Mouse (Mus musculus) midbrain, embryonic 12.5 days (tissue): Measurements from ENCODE around the gene Zcchc12. TPM values are rescaled to one million over a fixed set of nuclear protein-coding genes. Genes with fewer than 3 reads are reported as not detected.

Source experiments
- ATAC-seq: fragments of 200-750 bp; cut with Nextera tagmentation; 2 replicates; pipeline ENCODE4 v1.8.0; 2017; ENCODE audit warnings: low read depth, moderate TSS enrichment, moderate library complexity; ENCODE audit not compliant: low FRiP score
- H3K27ac ChIP-seq: fragments of 300-500 bp; sonication (generic); replicated peaks from 2 replicates; pipeline ENCODE4 v1.5.1; 2016; ENCODE audit warnings: mild to moderate bottlenecking
- H3K27me3 ChIP-seq: fragments of 300-500 bp; sonication (generic); 2 replicates; pipeline ENCODE4 v1.6.1; 2016; ENCODE audit warnings: mild to moderate bottlenecking
- H3K36me3 ChIP-seq: fragments of 300-500 bp; sonication (generic); 2 replicates; pipeline ENCODE4 v1.6.1; 2016
- H3K4me1 ChIP-seq: fragments of 300-500 bp; sonication (generic); 2 replicates; pipeline ENCODE4 v1.6.1; 2016
- H3K4me2 ChIP-seq: fragments of 300-500 bp; sonication (generic); replicated peaks from 2 replicates; pipeline ENCODE4 v1.6.1; 2016; ENCODE audit warnings: mild to moderate bottlenecking, moderate library complexity
- H3K4me3 ChIP-seq: fragments of 300-500 bp; sonication (generic); 2 replicates; pipeline ENCODE4 v1.5.1; 2016; ENCODE audit warnings: mild to moderate bottlenecking
- H3K9ac ChIP-seq: fragments of 300-500 bp; sonication (generic); replicated peaks from 2 replicates; pipeline ENCODE4 v1.6.1; 2016; ENCODE audit warnings: mild to moderate bottlenecking, moderate library complexity
- H3K9me3 ChIP-seq: fragments of 300-500 bp; sonication (generic); 2 replicates; pipeline ENCODE4 v1.6.1; 2016; ENCODE audit warnings: mild to moderate bottlenecking
- WGBS: fragments of 180-500 bp; shearing (Covaris S2); methylation state at CpG from one replicate; pipeline ENCODE4 v1.1.7; 2016; 5-methylcytosine and 5-hydroxymethylcytosine counted together
- polyA plus RNA-seq: library from polyadenylated mRNA; unstranded; fragments of >200 nt; fragmentation: Nextera tagmentation; extraction: Ambion mirVana; gene quantifications from 2 replicates; pipeline ENCODE4 v1.2.1, GENCODE M21; 2016

The Zcchc12 gene
- polyA plus RNA-seq, 1 experiment from 2014 or later, result 84.1 TPM

DNA sequence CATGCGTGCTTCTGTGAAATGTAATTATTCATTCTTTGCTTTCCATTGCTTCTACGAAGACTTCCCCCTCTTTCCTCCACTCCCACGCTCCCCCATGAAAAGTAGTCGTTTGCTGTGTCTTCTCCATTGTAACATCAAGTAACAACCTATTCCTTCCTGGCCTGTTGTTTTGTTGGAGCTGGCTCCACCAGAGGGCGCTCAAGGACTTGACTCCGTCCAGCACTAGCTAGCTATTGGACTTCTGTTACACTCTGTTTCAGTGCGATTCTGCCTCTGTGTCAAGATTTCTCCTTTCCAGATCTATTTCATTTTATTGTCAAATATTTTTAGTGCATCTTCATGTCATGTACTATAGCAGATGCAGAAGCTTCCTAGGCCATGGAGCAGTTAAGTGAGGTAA, 30.1 kb downstream of the Zcchc12 start:
- H3K27me3 ChIP-seq, result no peaks in the 10 kb centered on the region
- H3K36me3 ChIP-seq, result no peaks in the 10 kb centered on the region
- WGBS, result 25% methylated on average over 7 of the region's 7 CpGs
- no peak overlapping the region for H3K4me2 ChIP-seq
- no peak overlapping the region for H3K4me3 ChIP-seq
- ATAC-seq, result no peak
- no peak overlapping the region for H3K27ac ChIP-seq
- no peak overlapping the region for H3K9ac ChIP-seq
- H3K9me3 ChIP-seq, result no peaks in the 10 kb centered on the region
- H3K4me1 ChIP-seq, result no peaks in the 10 kb centered on the region

DNA sequence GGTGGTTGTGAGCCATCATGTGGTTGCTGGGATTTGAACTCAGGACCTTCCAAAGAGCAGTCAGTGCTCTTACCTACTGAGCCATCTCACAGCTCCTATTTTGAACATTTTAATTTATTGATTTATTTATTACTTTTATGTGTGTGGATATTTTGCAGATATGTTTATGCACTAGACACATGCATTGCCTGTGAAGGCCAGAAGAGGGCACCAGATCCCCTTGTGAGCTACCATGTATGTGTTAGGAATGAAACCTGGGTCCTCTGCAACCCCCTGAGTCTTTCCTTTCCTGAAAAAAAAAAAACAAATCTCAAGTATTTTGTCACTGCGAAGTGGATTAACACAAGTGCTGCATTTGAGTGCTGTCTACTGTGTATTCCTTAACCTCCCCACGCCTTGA, 30.9 kb downstream of the Zcchc12 start:
- Histone ChIP-seq H3K36me3 (no peaks in the 10 kb centered on the region), H3K27me3 (no peaks in the 10 kb centered on the region), H3K27ac (no peak overlapping the region), H3K9ac (no peak overlapping the region), H3K4me2 (no peak overlapping the region), H3K4me3 (no peak overlapping the region), H3K9me3 (no peaks in the 10 kb centered on the region), H3K4me1 (no peaks in the 10 kb centered on the region)
- ATAC-seq, result no peak
- 45% methylated on average over 2 of the region's 2 CpGs for whole genome bisulfite sequencing

DNA sequence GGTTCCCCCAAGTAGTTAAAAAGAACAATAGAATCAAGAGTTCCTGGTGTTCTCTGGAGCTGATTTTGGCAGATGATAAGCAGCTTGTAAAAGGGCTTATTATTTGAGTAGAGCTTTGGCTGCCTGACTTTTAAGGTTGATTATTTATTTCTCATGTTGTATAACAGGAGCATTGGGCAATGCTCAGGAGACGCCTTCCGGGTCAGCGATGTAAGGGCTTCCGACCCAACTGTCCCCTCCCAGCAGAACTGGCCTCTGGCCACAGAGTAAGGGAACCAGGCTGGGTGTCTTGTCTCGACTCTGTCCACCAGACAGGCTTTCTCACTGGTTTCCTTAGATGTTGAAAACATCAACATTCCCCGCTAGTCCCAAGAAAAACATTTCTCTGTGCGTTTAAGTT, 33.2 kb downstream of the Zcchc12 start:
- no peak overlapping the region for H3K27ac ChIP-seq
- no peaks in the 10 kb centered on the region for H3K4me1 ChIP-seq
- H3K9me3 ChIP-seq, result no peaks in the 10 kb centered on the region
- H3K27me3 ChIP-seq, result no peaks in the 10 kb centered on the region
- no peak overlapping the region for H3K9ac ChIP-seq
- no peaks in the 10 kb centered on the region for H3K36me3 ChIP-seq
- ATAC-seq, result no peak
- H3K4me2 ChIP-seq, result no peak overlapping the region
- 71% methylated on average over 7 of the region's 7 CpGs for WGBS
- no peak overlapping the region for H3K4me3 ChIP-seq

DNA sequence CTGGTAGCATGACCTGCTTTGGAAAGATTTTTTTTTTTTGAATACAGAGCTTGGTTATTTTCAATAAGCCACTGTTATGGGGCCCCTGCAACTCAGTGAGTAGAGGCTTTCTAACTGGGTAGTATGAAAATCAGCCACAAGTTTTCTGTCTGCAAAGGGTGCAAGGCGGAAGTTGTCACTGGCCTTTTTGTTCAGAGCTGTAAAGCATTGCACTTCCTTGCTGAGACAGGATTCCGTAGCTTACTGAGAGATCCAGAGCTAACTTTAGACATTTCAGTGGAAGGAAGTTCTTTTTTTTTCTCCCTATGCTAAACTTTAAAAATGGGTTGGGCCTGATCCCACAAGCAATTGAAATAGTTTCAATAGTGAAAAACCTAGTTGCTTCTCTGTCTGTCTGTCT, 33.6 kb downstream of the Zcchc12 start:
- Histone ChIP-seq H3K27ac (no peak overlapping the region), H3K4me1 (no peaks in the 10 kb centered on the region), H3K4me2 (no peak overlapping the region), H3K36me3 (no peaks in the 10 kb centered on the region), H3K27me3 (no peaks in the 10 kb centered on the region), H3K9me3 (no peaks in the 10 kb centered on the region), H3K4me3 (no peak overlapping the region), H3K9ac (no peak overlapping the region)
- ATAC-seq, result no peak
- WGBS, result 73% methylated on average over 2 of the region's 2 CpGs

DNA sequence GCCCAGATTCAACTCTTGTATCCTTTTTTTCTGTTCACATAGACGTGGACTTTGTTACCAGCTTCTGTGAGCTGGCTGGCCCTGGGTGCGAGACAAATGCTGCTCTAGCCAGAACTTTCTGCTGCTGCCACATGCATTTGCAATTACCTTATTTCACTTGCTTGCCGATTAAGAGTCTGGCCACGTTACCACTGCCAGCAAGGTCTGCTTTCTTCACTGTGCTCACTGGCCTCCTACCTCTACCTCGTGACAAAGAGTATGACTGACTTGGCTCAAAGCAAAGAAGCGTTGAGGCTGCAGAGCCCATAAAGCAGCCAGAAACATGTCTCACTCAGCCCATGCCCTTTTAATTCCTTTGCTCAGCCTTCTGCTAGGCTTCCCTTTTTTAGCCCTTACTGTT, 39.9 kb downstream of the Zcchc12 start:
- Histone ChIP-seq H3K4me1 (no peaks in the 10 kb centered on the region), H3K27ac (no peak overlapping the region), H3K9me3 (no peaks in the 10 kb centered on the region), H3K36me3 (no peaks in the 10 kb centered on the region), H3K27me3 (no peaks in the 10 kb centered on the region), H3K4me3 (no peak overlapping the region), H3K4me2 (no peak overlapping the region), H3K9ac (no peak overlapping the region)
- no peak for ATAC-seq
- WGBS, result 79% methylated on average over 6 of the region's 6 CpGs

Other genes starting within 250 kb of the Zcchc12 start
- gene Il13ra1, start 83.8 kb upstream of the Zcchc12 start, polyA plus RNA-seq, result 3.9 and 6.1 TPM in 2 replicates
- gene Lonrf3, start 132.4 kb downstream of the Zcchc12 start, polyA plus RNA-seq, result 1.3 and 2.0 TPM in 2 replicates
- not detected in 2 replicates for gene Gm6268, start 205.4 kb downstream of the Zcchc12 start, polyA plus RNA-seq